Comparison of ENCODE assay signal across 18 mouse cellular contexts in genomic region chr3:82288996-82289395, GRCm38 (mm10).
"Had no signal": no experiment of that assay in that cellular context is flagged by ENCODE, and none has a peak within 500 bp of the region (broad histone marks: within the 10 kb centered on the region; RNA-seq: fewer than 3 reads in every experiment).

No protein-coding gene starts in this region.

- H3K9ac ChIP-seq: liver, embryonic 14.5 days; lung, embryonic 14.5 days; midbrain, embryonic 12.5 days; neural tube, embryonic 13.5 days; neural tube, embryonic 15.5 days had no signal

- H3K4me3 ChIP-seq: midbrain, embryonic 12.5 days; neural tube, embryonic 13.5 days; neural tube, embryonic 15.5 days had no signal

- H3K36me3 ChIP-seq: midbrain, embryonic 12.5 days; neural tube, embryonic 13.5 days; neural tube, embryonic 15.5 days had no signal

- H3K4me1 ChIP-seq: midbrain, embryonic 12.5 days; neural tube, embryonic 13.5 days; neural tube, embryonic 15.5 days had no signal

- H3K27ac ChIP-seq: liver, embryonic 14.5 days; midbrain, embryonic 12.5 days; neural tube, embryonic 13.5 days; neural tube, embryonic 15.5 days had no signal

- H3K4me2 ChIP-seq: lung, embryonic 14.5 days; midbrain, embryonic 12.5 days; neural tube, embryonic 13.5 days; neural tube, embryonic 15.5 days had no signal

- H3K9me3 ChIP-seq: midbrain, embryonic 12.5 days; neural tube, embryonic 13.5 days; neural tube, embryonic 15.5 days had no signal

- ATAC-seq: midbrain, embryonic 16.5 days had no signal

- H3K27me3 ChIP-seq: midbrain, embryonic 12.5 days; neural tube, embryonic 13.5 days; neural tube, embryonic 15.5 days had no signal

- DNase-seq: lung, adult 18-20 months; lung, embryonic 14.5 days; lung, postnatal 10 days; lung, postnatal 4 days; midbrain, embryonic 14.5 days; retina, postnatal 1 day; right cerebral cortex, adult 18-20 months; right cerebral cortex, postnatal 25 days; right cerebral cortex, postnatal 4 days; spleen, adult 18-20 months; thymus, adult 18-20 months; thymus, postnatal 14 days; thymus, postnatal 36 days had no signal
